Mouse (Mus musculus) limb, embryonic 11.5 days (tissue): ENCODE measurements around the gene Dll1. TPM values are rescaled to one million over a fixed set of nuclear protein-coding genes. Genes with fewer than 3 reads are reported as not detected.

Source experiments
- ATAC-seq: fragments of 200-750 bp; cut with Nextera tagmentation; 2 replicates; pipeline ENCODE4 v1.8.0; 2017; ENCODE audit warnings: low read depth; ENCODE audit not compliant: insufficient number of reproducible peaks, low FRiP score, low TSS enrichment
- DNase-seq: peaks from one replicate; pipeline ENCODE4 v3.0.0-alpha.2; 2015; ENCODE audit warnings: low spot score
- H3K27ac ChIP-seq: fragments of 300-500 bp; sonication (generic); replicated peaks from 2 replicates; pipeline ENCODE4 v1.5.1; 2014; ENCODE audit warnings: low read depth, mild to moderate bottlenecking, low read length
- H3K27me3 ChIP-seq: fragments of 300-500 bp; sonication (generic); 2 replicates; pipeline ENCODE4 v1.6.1; 2014; ENCODE audit warnings: mild to moderate bottlenecking, low read length, mixed read lengths; ENCODE audit not compliant: control insufficient read depth, insufficient read depth
- H3K36me3 ChIP-seq: fragments of 300-500 bp; sonication (generic); 2 replicates; pipeline ENCODE4 v1.6.1; 2014; ENCODE audit warnings: mild to moderate bottlenecking, low read length, moderate library complexity, mixed read lengths; ENCODE audit not compliant: control insufficient read depth, insufficient read depth
- H3K4me1 ChIP-seq: fragments of 300-500 bp; sonication (generic); 2 replicates; pipeline ENCODE4 v1.6.1; 2014; ENCODE audit warnings: low read length, mixed read lengths; ENCODE audit not compliant: control insufficient read depth, insufficient read depth
- H3K4me2 ChIP-seq: fragments of 300-500 bp; sonication (generic); 2 replicates; pipeline ENCODE4 v1.6.1; 2014; ENCODE audit warnings: low read depth, mild to moderate bottlenecking, moderate library complexity; ENCODE audit not compliant: severe bottlenecking
- H3K4me3 ChIP-seq: fragments of 300-500 bp; sonication (generic); 2 replicates; pipeline ENCODE4 v1.5.1; 2014; ENCODE audit warnings: low read depth, low read length
- H3K9ac ChIP-seq: fragments of 300-500 bp; sonication (generic); 2 replicates; pipeline ENCODE4 v1.6.1; 2014; ENCODE audit warnings: mild to moderate bottlenecking, low read length
- H3K9me3 ChIP-seq: fragments of 300-500 bp; sonication (generic); 2 replicates; pipeline ENCODE4 v1.6.1; 2016; ENCODE audit warnings: low read length; ENCODE audit not compliant: control insufficient read depth
- WGBS: fragments of 180-500 bp; shearing (Covaris S2); extraction: QIAGEN DNeasy Blood & Tissue Kit; methylation state at CpG from one replicate; pipeline ENCODE4 v1.1.7; 2014; 5-methylcytosine and 5-hydroxymethylcytosine counted together
- polyA plus RNA-seq: library from polyadenylated mRNA; unstranded; fragments of >200 nt; fragmentation: Nextera tagmentation; extraction: Ambion mirVana; gene quantifications from 2 replicates; pipeline ENCODE4 v1.2.1, GENCODE M21; 2014

Gene Dll1
- polyA plus RNA-seq, 1 experiment from 2014 or later: 3.3 TPM

DNA sequence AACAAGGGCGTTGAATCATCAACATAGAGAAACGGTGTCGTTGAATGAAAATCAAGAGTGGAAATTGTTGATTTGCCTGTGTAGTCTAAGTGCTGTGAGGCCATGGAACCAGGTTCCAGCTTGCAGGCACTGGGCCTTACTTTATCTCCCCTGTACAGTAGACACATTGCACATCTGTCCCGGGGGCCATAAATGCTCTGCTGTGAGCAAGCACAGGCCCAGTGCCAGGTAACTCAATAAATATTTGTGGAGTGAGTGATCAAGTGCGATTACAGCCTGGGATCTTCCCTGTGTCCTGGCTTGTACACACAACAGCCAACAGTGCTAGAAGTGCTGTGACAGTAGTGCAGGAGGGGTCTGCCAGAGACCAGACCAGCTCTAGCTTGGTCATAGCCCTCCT is 20.1 kb downstream of the Dll1 start:
- no peak for DNase-seq
- Histone ChIP-seq H3K27me3 (no peaks in the 10 kb centered on the region), H3K27ac (no peak overlapping the region), H3K36me3 (no peaks in the 10 kb centered on the region), H3K4me1 (no peaks in the 10 kb centered on the region), H3K9me3 (no peaks in the 10 kb centered on the region), H3K4me2 (no peak overlapping the region), H3K4me3 (no peak overlapping the region), H3K9ac (no peak overlapping the region)
- ATAC-seq: no peak
- 89% methylated on average over 5 of the region's 5 CpGs for WGBS

DNA sequence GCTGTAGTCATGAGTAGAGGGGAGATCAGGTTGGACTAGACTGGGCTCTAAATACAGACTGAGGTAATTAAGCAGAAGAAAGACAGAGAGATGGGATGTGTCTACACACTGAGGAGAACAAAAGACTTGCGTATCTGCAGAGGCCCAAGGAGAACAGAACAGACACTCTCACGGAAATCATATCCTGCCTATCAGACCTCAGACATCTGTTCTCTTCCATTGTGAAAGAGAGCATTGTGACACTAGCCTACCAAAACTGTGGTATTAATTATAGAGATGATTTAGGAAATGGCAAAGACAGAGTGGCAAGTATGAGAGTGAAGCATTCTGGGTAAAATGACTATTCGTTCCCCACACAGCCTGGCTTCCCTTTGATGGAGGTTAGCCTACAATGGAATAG is 21.6 kb downstream of the Dll1 start:
- no peaks in the 10 kb centered on the region for H3K4me1 ChIP-seq
- 90% methylated on average over 3 of the region's 3 CpGs for WGBS
- no peak for ATAC-seq
- H3K4me2 ChIP-seq: no peak overlapping the region
- no peaks in the 10 kb centered on the region for H3K9me3 ChIP-seq
- H3K4me3 ChIP-seq: no peak overlapping the region
- H3K9ac ChIP-seq: no peak overlapping the region
- no peaks in the 10 kb centered on the region for H3K27me3 ChIP-seq
- no peaks in the 10 kb centered on the region for H3K36me3 ChIP-seq
- no peak for DNase-seq
- H3K27ac ChIP-seq: no peak overlapping the region

DNA sequence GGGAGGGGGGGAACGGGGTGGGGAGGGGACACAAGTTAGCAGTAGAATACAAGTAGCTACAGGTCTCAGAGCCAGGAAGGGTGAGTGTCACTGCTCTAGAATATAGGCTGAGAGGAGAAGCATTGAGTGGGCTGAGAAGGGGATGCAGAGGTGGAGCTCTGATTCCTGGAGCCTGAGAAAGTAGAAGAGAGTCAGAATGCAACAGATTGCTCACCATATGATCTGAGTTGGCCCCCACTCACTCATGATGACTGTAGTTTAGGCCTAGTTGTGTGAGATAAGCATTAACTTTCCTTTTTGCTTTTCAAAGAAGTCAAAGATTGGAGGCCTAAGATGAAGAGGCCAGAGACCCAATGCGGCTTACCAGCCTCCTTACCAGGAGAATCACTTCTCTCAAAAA is 22.7 kb downstream of the Dll1 start:
- Histone ChIP-seq H3K9ac (no peak overlapping the region), H3K36me3 (no peaks in the 10 kb centered on the region), H3K9me3 (no peaks in the 10 kb centered on the region), H3K27ac (no peak overlapping the region), H3K4me3 (no peak overlapping the region), H3K4me1 (no peaks in the 10 kb centered on the region), H3K4me2 (no peak overlapping the region), H3K27me3 (no peaks in the 10 kb centered on the region)
- 87% methylated on average over 2 of the region's 2 CpGs for WGBS
- ATAC-seq: no peak
- DNase-seq: no peak

DNA sequence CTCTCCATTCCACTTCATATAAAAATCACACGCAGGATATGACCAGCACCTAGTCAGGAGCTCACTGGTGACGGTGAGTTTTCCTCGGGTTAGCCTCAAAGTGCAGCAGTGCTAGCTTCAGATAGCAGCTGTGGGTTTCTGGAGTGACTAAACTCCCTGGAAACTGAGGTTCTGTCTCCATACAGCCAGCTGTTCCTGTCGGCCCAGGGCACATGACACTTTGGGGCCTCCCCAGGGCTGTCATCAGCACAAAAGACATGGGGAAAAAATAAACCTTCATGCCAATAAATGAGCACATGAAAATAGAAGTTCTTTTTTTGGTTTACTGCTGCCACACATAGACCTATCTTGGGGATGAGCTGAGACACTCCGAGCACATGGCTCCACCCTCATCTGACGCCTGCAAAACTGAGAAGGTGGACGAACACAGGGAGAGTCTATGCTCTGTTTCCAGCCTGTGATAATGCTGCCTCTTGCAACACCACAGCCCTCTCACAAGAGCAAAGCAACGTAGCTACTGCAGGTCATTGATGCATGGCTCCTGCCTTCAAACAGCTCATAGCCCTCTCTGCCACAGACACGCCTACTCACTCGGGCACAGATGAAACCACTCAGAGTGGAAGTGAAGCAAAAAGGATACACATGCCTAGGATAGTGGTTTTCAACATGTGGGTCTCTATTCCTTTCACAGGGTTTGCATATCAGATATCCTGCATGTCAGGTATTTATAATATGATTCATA is 23.6 kb downstream of the Dll1 start:
- no peak for DNase-seq

DNA sequence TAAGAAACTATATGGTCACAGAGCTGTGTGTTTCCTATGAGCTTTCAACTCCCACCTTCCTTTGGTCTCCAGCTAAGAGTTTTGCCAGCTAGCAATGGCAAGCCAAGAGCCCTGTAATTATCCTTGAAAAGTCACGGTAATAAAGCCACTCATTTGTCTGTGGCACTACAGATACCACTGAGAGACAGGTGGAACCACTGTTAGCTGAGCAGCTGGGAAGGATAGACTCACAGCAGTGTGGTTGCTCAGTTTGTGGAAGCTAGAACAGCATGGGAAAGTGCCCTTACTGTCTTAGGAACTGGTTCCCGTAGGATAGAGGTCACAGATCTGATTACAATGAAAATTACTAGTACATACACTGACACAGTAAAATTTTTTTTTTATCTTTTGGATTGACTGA is 26.5 kb downstream of the Dll1 start:
- Histone ChIP-seq H3K4me1 (no peaks in the 10 kb centered on the region), H3K4me3 (no peak overlapping the region), H3K27me3 (no peaks in the 10 kb centered on the region), H3K9ac (no peak overlapping the region), H3K4me2 (no peak overlapping the region), H3K27ac (no peak overlapping the region), H3K9me3 (no peaks in the 10 kb centered on the region), H3K36me3 (no peaks in the 10 kb centered on the region)
- ATAC-seq (no peak), DNase-seq (no peak)
- 75% methylated on average over 2 of the region's 2 CpGs for whole genome bisulfite sequencing

More for the DNA sequence above, 23.6 kb downstream of the Dll1 start:
- H3K27ac ChIP-seq: no peak overlapping the region
- no peak for ATAC-seq
- no peak overlapping the region for H3K4me2 ChIP-seq
- WGBS: 71% methylated on average over 10 of the region's 10 CpGs
- H3K9me3 ChIP-seq: no peaks in the 10 kb centered on the region
- no peaks in the 10 kb centered on the region for H3K36me3 ChIP-seq
- no peak overlapping the region for H3K4me3 ChIP-seq
- no peak overlapping the region for H3K9ac ChIP-seq
- H3K27me3 ChIP-seq: no peaks in the 10 kb centered on the region
- H3K4me1 ChIP-seq: no peaks in the 10 kb centered on the region

DNA sequence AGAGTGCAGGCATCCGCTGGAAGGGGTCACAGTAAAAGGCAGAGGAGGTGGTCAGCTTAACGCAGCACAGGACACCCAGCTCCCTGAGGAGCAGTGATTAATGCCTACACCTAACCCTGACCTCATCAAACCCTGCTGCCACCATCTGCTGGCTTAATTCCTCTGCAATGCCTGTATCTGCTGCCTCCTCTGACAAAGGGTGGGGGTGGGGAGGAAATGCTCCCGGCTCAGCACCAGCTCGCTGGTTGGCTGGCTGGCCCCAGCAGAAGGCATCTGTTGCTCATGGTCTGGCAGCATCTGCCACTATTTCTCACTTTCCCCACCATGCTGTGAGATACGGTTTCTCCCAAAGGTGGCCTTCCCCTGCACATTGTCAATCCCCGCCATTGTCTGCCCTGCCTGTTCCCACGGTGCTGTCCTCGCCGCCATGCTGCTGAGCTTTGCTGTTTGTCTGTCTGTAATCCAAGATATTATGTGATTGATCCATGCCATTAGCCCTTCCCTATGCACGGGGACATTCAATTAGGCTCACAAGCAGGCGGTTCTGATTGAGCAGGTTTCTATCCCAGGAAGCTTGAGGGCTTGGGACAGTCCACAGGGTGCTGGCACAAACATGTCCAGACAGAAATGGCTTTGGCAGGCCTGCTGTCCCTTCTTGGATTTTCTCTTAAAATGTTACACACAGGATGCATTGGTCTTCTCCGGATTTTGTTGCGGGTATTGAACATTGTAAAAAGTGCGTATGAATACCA is 33.4 kb downstream of the Dll1 start:
- Histone ChIP-seq H3K9ac (0 out of 2 replicates have a peak overlapping the region, but pooled peaks have one; percentile 17), H3K4me2 (peak overlapping the region; percentile 29), H3K27me3 (no peaks in the 10 kb centered on the region), H3K27ac (no peak overlapping the region), H3K4me1 (peaks cover 7% of the 10 kb centered on the region; the same call in 1 of the 2 replicates), H3K9me3 (no peaks in the 10 kb centered on the region), H3K36me3 (no peaks in the 10 kb centered on the region), H3K4me3 (no peak overlapping the region)
- no peak for ATAC-seq
- peak; percentile 51 for DNase-seq
- WGBS: 27% methylated on average over 14 of the region's 14 CpGs

DNA sequence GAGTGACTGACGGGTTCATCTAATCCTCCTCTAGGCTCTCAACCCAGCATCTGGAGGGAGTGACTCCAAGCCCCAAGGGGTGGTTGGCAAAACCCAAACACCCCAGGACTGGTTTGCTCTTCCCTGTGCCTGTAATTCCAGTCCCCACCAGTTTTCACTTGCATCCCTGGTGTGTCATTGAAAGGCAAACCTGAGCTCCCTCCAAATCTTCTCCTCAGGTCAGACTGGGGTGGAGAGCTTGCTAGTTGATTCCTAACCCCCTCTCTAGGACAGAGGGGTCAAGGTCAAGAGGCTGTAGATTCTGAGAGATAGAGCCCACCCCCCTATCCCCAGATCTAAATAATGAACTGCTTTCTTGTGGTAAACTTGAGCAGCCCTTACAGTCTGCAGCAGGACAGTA is 38.8 kb downstream of the Dll1 start:
- no peak for DNase-seq
- WGBS: 92% methylated on average over 1 of the region's 1 CpGs
- no peak for ATAC-seq

DNA sequence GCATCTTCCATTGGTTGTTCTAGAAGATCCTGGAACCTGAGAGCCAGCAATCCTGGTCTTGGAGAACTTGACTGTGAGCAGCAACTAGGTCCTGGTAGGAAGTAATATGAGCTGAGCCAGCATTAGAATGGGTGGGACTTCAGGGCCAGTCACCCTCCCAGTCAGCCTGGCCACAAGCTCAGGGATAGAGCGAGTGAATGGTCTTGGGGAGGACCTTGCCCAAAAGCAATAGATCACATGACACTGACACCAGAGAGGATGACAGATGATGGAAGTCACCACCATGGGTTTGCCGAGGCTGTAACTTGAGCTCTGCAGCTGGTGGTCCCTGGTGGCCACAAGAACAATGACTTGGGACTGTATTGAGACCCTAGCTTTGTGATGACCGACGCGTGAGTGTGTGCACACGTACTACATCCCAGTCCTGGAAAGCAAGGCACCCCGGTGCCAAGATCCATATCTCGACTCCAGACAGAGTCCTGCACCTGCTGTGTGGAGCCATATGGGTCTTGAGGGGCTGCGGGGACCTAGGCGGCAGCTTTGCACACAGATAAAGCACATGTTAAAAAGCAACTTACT is 46.8 kb downstream of the Dll1 start:
- no peak for ATAC-seq
- Histone ChIP-seq H3K4me2 (no peak overlapping the region), H3K4me1 (no peaks in the 10 kb centered on the region), H3K27ac (no peak overlapping the region), H3K36me3 (no peaks in the 10 kb centered on the region), H3K27me3 (no peaks in the 10 kb centered on the region), H3K9ac (no peak overlapping the region), H3K9me3 (no peaks in the 10 kb centered on the region), H3K4me3 (no peak overlapping the region)
- WGBS: 81% methylated on average over 10 of the region's 10 CpGs
- DNase-seq: no peak

More for the DNA sequence above, 38.8 kb downstream of the Dll1 start:
- Histone ChIP-seq H3K4me1 (peaks cover under 1% of the 10 kb centered on the region; the same call in 1 of the 2 replicates), H3K4me2 (no peak overlapping the region), H3K27me3 (no peaks in the 10 kb centered on the region), H3K27ac (no peak overlapping the region), H3K4me3 (no peak overlapping the region), H3K9me3 (no peaks in the 10 kb centered on the region), H3K9ac (no peak overlapping the region), H3K36me3 (no peaks in the 10 kb centered on the region)
